Mouse (Mus musculus) urinary bladder, postnatal 14 days (tissue): Measurements from ENCODE around the gene Adamts8.

Source experiments
- DNase-seq: peaks from one replicate; pipeline ENCODE4 v3.0.0; 2021; ENCODE audit warnings: low spot score

The Adamts8 gene

DNA sequence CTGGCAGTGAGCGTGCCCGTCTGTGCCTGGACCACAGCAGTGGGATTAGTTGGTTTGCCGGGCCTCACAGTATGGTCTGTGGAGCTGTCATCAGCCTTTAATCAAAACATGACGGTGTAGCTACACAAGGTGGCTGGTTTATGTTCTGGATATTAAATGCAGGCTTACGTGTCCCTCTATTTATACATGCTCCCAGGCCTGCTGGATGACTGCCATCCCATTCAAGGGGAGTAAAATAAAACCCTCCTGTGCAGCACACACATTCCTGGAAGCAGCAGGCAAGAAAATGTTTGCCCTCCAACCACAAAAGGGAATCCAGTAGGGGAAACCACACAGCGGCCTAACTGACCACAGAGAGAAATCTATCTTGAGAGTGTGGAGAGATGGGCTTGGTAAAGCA lies 43.4 kb downstream of the Adamts8 start:
- no peak for DNase-seq

DNA sequence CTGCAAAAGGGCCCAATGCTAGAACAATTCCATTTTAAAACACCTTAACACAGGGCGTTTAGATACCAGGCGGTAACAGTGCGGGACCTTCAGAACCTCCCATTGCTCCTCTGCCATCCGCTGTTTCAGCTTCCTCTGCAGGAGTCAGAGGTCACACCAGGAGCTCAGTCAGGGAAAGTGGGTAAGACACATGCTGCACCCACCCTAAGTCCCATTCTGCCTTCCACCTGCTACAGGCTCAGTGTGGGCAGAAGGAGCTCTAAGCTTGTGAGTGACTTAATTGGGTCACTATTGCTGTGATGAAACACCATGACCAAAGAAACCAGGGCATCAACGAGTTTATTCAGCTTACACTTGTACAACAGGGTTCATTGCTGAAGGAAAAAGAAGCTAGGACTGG lies 50.7 kb downstream of the Adamts8 start:
- no peak for DNase-seq

DNA sequence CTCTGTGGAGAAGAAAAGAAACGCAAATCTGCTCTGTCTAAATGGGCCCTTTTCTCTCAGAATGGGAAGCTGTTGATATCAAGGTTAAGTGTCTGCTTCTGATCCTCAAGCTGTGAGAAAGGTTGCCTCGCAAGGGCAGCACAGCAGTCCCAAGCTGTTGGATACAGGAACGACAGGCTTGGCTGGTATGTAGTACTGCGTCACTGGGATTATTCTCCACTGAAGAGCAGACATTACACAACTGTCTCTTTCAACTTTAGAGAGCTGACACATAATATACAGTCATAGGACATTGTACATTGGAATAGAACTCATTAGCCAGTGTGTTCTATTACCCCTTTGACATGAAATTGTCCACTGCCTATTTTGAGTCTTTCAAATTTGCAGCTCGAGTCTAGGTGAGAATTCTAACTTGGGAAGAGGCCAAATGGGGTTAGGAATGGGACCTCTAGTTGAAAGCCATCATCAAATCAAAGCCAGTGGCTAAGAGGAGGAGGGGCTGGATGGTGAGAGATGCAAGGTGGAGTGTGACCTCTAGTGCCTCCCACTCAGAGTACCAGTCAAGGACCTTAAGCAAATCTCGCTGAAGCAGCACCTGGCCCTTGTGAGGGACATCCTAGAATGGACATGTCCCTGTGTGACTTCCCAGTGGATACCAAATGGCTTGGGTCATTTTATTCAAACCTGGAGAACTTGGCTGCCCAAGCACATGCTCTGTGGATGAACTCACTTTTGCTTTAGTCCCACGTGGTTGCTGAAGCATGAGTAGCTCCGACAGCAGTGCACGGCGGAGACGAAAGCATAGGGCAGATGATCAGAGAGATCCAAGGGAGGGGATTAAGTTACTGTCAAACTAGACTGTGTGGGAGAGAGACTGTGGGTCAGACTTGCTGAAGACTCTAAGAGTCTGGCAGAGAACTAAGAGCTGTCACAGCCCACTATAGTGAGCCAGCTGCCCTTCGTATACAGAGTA lies 54.5 kb downstream of the Adamts8 start:
- peak; percentile 11 for DNase-seq

DNA sequence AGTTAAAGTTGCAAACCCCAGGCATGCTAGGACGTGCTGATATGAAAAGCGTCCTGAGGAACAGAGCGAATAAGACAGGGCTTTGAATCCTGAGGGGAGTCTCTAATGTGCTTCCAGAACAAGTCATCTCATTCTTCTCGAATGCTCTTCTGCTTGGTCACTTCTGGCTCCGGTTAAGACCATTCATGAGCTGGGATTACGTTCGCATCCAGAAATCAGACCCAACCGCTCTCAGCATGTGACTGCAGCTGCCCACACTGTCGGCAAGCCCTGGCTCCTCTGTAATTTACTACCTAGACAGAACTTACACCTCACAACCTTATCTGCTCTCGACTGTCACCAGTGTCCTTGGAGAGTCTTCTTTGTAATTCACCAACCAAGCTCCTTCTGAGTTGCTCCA lies 58.3 kb downstream of the Adamts8 start:
- DNase-seq: no peak

DNA sequence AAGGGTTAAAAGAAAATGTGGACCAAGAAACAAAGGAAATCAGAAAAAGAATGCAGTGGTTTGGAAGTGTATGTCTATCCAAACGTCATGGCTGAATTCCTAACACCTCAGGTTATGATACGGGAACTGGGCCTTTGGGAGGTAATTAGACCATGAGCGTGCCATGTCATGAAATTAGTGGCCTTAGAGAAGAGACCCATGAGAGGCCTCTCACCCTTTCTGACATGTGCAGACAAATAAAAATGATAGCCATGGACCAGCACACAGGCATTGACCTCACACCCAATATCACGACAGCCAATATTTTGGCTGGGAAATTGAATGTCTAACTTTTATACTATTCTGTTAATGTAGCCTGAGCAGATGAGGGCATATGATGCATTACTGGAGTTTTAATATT lies 60.2 kb downstream of the Adamts8 start:
- DNase-seq: no peak

DNA sequence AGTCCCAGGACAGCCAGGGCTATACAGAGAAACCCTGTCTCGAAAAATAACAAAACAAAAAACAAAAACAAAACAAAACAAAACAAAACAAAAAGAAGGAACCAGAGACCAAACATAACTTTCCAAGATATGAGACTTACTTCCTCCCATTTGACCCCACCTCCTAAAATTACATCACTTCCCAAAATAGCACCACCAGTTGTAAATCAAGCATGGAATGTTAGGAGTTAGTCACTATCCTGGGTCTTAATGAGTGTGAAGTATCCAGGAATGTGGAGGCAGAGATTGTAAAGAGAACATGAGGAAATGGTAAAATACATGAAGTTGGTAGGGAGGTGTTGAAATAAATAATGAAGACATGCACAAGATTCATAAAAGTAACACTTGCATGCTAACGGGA lies 67.0 kb downstream of the Adamts8 start:
- DNase-seq: no peak

DNA sequence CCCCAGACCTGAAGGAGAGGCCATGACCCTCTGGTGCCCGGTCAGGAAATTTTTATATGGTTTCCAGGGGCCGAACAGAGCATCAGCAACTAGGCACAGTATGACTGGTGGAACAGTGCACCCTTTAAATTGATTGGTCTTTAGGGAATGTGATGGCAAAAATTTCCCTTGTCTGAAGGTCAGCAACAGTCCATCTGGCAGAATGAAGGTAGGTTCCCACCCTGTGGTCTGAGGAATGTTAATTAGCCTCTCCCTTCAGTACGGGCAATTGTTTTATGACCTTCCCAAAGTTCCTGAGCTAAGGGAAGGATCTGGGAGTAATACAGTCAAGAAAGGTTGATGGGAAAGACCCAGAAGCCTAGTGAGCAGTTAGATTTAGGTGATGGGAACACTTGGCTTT lies 67.7 kb downstream of the Adamts8 start:
- no peak for DNase-seq

DNA sequence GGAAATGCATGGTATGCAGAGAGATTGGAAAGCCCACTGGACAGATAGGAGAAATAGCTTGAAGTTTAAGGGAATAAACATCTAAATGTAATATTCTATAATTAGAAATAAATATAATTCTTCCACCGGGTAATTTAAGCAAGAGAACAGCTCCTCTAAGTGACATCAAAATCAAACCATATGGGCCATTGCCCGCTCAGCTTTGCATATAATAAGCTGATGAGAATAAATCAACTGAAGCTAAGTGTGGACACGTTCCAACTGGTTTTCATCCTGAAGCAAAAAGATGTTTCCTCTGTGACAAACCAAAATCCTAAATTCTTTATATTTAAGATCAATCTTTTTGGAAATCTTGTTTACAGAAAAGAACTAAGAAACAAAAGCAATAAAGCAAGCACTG lies 68.4 kb downstream of the Adamts8 start:
- no peak for DNase-seq

DNA sequence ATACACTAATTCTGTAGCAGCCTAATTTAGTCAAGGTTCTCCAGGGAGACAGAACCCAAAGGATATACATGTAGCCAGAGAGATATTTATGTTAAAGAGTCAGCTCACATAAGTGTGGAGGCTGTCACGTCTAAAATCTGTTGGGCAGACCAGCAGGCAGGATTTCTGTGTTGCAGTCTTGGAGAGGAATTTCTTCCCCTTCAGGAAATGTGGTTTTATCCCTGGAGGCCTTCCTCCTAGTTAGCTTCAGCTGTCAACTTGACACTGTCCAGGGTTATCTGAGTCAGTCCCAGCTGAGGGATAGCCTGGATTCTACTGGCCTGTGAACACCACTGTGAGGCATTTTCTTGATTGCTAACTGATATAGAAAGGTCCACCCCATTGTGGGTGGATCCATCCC lies 69.2 kb downstream of the Adamts8 start:
- no peak for DNase-seq

DNA sequence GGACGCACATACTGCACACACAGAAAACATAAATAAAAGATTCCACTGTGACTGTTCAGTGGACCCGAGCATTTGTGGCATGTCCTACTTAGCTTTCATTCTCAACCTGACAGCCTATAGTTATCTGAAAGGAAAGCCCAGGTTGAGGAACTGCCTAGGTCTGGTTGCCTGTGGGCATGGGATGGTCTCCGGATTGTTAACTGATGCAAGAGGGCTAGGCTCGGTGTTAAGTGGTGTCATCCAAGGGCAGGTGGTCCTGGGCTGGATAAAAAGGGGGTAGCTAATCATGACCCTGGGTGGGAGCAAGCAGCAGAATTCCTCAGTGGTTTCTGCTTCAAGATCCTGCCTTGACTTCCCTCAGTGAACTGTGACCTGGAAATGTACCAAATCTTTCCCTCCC lies 70.3 kb downstream of the Adamts8 start:
- DNase-seq: no peak

DNA sequence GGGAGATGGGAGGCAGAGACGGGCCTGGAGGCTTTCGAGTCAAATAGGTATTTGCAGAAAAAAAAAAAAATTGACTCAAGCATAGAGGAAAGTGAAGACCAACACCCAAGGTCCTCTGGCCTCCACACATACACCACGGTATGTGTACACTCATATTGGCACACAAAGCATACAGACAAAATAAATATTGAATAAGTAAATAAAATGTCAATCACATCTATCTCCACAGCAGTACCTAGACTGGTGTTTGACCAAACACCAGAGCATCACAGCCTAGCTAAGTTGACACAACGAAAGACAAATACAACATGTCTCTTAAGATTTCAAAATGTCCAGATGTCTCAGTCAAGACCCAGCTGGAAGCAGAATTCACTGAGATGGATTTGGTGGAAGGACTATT lies 71.1 kb downstream of the Adamts8 start:
- DNase-seq: no peak
